Mouse (Mus musculus) frontal cortex, postnatal 25 days (tissue): ENCODE data around the gene Arpc3.
"Not testable (repeated sequence)": the region's sequence is repeated elsewhere in the genome, so short reads cannot be mapped to it uniquely, and the experiment has no call there.

Source experiments
- DNase-seq, 2 experiments: peaks; one replicate each; pipeline ENCODE4 v3.0.0; 2022; ENCODE audit warnings: low spot score in 2 of 2

Arpc3 gene

GRCm38 (mm10) chr5:122439400-122440094 is 47.9 kb downstream of the Arpc3 start:
- DNase-seq: no peak

GRCm38 (mm10) chr5:122440095-122440630 is 48.5 kb downstream of the Arpc3 start:
- DNase-seq: no peak

DNA sequence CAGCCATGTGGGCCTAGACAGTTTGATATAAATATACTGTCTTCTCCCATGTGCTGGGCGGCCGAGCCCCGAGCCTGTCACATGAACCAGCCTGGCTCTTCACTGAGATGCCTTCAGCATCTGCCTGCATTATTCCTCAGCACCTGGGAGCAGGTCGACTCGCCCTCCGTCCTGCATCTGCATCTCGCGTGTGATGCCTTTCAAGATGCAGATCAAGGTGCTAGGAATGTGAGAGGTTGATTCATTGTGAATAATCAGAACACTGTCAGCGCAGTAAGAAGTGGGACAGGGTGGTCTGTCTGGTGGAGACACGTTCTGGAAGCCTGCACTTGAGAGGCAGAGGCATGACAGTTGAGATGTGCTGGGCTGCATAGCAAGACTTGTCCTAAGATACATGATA is 52.8 kb downstream of the Arpc3 start:
- no peak for DNase-seq

DNA sequence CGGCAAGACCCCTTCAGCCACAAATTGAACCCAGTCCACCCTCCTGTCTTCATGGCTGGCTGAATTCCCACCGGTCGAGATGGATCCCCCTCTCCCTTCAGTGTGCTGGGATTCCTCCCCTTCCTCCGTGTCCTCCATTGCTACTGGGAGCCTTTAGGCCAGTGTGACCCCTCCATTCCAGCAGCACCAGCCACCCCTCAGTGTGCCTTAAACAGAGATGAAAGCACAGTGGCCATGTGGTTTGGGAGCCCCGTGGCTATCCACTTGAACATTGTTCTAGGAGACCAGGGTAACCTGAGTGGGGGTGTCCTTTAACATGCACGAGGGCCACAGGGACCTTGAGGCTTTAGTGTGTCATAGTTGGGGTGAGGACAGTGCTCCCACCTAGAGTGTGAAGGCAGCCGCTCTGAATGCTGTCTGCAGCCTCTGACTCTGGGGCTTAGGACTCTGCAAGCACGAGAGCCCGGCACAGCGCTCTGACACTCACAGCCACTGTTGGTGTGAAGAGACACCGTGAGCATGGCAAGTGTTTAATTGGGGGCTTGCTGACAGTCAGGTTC is 53.5 kb downstream of the Arpc3 start:
- no peak for DNase-seq

- no peak for DNase-seq
Observed at GRCm38 (mm10) chr5:122447857-122448256, 56.2 kb downstream of the Arpc3 start.

DNA sequence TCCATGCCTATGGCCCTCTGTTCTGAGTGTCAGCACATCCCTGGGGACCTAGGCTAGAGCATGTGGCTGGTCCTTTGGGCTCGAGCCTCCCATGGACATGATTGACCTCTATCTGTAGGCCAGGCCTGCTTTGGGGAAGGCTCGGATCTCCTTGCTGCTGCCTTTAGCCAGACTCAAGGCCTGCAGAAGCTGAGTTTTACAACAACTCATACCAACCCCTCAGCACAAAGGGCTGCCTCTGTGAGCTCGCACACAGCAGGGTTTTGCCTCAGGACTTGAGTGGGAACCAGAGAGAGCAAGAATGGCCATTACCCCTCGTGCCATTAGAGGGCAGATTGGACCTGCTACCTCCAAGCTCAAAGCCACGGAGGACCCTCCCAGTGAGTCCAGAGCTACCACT is 57.2 kb downstream of the Arpc3 start:
- no peak for DNase-seq

GRCm38 (mm10) chr5:122449946-122450345 is 58.3 kb downstream of the Arpc3 start:
- no peak for DNase-seq

DNA sequence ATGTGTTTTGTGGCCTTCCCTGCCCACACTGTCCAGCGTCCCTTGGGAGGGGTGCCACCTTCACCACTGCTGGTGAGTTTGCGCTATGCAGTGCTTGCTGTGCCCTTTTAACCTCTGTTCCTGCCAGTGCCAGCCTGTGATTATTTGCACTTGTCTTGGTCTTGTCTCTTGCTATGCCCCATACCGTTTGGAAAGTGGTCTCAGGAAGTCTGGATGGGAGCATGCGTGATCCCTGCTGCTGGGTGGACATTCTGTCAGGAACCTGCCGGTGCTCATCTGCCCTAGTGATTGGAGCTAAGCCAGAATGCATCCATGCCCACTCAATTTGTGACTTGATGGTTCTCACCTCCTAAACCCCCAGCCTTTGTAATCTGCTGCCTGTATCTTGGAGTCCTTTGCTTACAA is 59.2 kb downstream of the Arpc3 start:
- no peak for DNase-seq

- no peak for DNase-seq
Observed at GRCm38 (mm10) chr5:122451324-122451723, 59.6 kb downstream of the Arpc3 start.

GRCm38 (mm10) chr5:122452194-122452593 is 60.5 kb downstream of the Arpc3 start:
- no peak for DNase-seq

DNA sequence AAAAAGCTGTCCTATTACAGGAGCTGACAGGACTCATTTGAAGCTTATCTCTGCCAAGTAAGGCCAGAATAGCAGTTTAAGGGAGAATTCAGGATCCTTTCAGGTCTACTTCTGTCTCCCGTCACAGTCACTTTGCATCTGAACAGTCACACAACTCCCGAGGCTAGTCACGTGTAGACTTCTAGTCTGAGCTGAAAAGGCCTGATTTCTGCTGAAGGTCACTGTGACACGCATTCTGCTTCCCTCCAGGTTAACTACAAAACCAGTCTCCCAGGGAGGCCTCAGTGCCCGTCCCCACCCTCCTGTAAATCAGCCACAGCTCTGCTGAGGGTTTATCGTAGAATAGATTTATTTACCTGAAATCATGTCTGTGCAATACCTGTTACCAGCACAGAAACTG is 61.5 kb downstream of the Arpc3 start:
- no peak for DNase-seq

- no peak for DNase-seq
Observed at GRCm38 (mm10) chr5:122454442-122454841, 62.8 kb downstream of the Arpc3 start.

GRCm38 (mm10) chr5:122454883-122455282 is 63.2 kb downstream of the Arpc3 start:
- no peak for DNase-seq

DNA sequence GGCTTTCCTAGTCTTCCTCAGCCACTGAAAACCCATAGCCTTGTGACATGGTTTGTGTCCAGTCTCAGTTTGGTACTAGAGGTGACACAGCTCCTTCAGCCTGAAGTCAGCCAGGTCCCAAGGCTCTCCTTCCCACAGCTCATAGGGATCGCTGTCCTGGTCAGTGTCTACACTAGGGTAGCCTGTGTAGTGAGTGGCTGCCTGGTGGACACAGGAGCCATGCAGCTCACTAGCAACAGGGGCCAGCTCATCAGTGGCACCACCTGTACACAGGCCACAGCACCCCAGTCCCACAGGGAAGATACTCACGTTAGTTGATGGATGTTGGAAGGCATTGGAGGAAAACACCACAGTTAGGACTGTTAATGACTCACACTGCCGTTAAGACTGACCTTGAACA is 63.9 kb downstream of the Arpc3 start:
- no peak for DNase-seq

- DNase-seq: not testable (repeated sequence)
Observed at GRCm38 (mm10) chr5:122457054-122457453, 65.4 kb downstream of the Arpc3 start.

DNA sequence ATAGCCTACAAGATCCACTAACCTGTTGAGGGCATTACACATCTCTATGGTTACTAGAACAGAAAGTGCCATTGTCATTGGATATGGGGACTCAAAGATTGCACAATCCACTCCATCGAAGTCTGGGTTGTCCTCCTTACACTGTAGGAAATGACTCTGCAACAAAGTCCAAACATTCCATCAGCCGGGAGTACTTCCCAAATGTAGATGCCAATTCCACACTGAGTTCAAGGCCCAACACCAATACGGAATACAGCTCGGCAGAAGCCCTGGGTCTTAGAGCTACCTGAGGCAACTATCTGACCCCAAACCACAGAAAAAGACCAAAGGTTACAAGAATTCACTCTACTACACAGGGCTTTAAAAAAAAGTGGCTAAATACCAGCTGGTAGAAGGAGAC is 66.4 kb downstream of the Arpc3 start:
- DNase-seq: no peak

DNA sequence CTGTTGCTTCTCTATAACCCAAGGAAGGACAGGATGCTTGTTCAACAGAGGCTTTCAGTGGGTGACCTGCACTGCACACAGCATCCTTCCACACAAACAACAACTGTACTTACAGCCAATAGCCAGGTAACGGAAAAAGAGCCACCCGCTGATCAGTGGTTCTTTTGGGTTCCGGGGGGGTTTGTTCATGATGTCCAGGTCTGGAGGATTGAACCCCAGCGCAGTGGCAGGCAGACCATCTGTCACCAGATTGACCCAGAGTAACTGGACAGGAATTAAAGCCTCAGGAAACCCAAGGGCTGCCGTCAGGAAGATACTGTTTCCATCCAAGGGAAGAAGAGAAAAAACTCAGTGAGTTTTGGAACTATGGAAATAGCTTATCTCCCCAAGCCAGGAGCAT is 67.7 kb downstream of the Arpc3 start:
- no peak for DNase-seq

GRCm38 (mm10) chr5:122460656-122461055 is 69.0 kb downstream of the Arpc3 start:
- no peak for DNase-seq

GRCm38 (mm10) chr5:122461431-122461830 is 69.8 kb downstream of the Arpc3 start:
- DNase-seq: no peak
